Mouse (Mus musculus) embryonic facial prominence, embryonic 15.5 days (tissue): ENCODE data around the gene Dppa2. TPM values are rescaled to one million over a fixed set of nuclear protein-coding genes. Genes with fewer than 3 reads are reported as not detected.
"Not testable (repeated sequence)": the region's sequence is repeated elsewhere in the genome, so short reads cannot be mapped to it uniquely, and the experiment has no call there.

Source experiments
- ATAC-seq: fragments of 200-750 bp; cut with Nextera tagmentation; 2 replicates; pipeline ENCODE4 v1.8.0; 2017; ENCODE audit warnings: low read depth, moderate TSS enrichment; ENCODE audit not compliant: insufficient number of reproducible peaks, low FRiP score, low TSS enrichment
- H3K27ac ChIP-seq: fragments of 300-500 bp; sonication (generic); replicated peaks from 2 replicates; pipeline ENCODE4 v1.5.1; 2015; ENCODE audit warnings: mild to moderate bottlenecking, inconsistent platforms
- H3K27me3 ChIP-seq: fragments of 300-500 bp; sonication (generic); 2 replicates; pipeline ENCODE4 v1.6.1; 2015; ENCODE audit warnings: inconsistent platforms
- H3K36me3 ChIP-seq: fragments of 300-500 bp; sonication (generic); 2 replicates; pipeline ENCODE4 v1.6.1; 2015; ENCODE audit warnings: mild to moderate bottlenecking, inconsistent platforms
- H3K4me1 ChIP-seq: fragments of 300-500 bp; sonication (generic); 2 replicates; pipeline ENCODE4 v1.6.1; 2015; ENCODE audit warnings: inconsistent platforms
- H3K4me2 ChIP-seq: fragments of 300-500 bp; sonication (generic); replicated peaks from 2 replicates; pipeline ENCODE4 v1.6.1; 2015; ENCODE audit warnings: mild to moderate bottlenecking, inconsistent platforms
- H3K4me3 ChIP-seq: fragments of 300-500 bp; sonication (generic); replicated peaks from 2 replicates; pipeline ENCODE4 v1.5.1; 2015; ENCODE audit warnings: mild to moderate bottlenecking, inconsistent platforms
- H3K9ac ChIP-seq: fragments of 300-500 bp; sonication (generic); 2 replicates; pipeline ENCODE4 v1.6.1; 2015; ENCODE audit warnings: inconsistent platforms
- H3K9me3 ChIP-seq: fragments of 300-500 bp; sonication (generic); replicated peaks from 2 replicates; pipeline ENCODE4 v1.6.1; 2016; ENCODE audit warnings: inconsistent platforms
- WGBS: fragments of 180-500 bp; shearing (Covaris S2); methylation state at CpG from one replicate; pipeline ENCODE4 v1.1.7; 2015; 5-methylcytosine and 5-hydroxymethylcytosine counted together
- polyA plus RNA-seq: library from polyadenylated mRNA; unstranded; fragments of >200 nt; fragmentation: Nextera tagmentation; extraction: Ambion mirVana; gene quantifications from 2 replicates; pipeline ENCODE4 v1.2.1, GENCODE M21; 2015

Gene Dppa2
- polyA plus RNA-seq, 1 experiment from 2014 or later, result not detected

- H3K27me3 ChIP-seq, result no peaks in the 10 kb centered on the region
- no peak overlapping the region for H3K27ac ChIP-seq
- ATAC-seq, result no peak
- H3K4me2 ChIP-seq, result no peak overlapping the region
- 61% methylated on average over 3 of the region's 3 CpGs for WGBS
- H3K36me3 ChIP-seq, result no peaks in the 10 kb centered on the region
- no peaks in the 10 kb centered on the region for H3K9me3 ChIP-seq
- no peaks in the 10 kb centered on the region for H3K4me1 ChIP-seq
- H3K9ac ChIP-seq, result no peak overlapping the region
- no peak overlapping the region for H3K4me3 ChIP-seq
These were observed 275 bp downstream of the Dppa2 start for GRCm38 (mm10) chr16:48303983-48304382.

GRCm38 (mm10) chr16:48308916-48309315, 5.2 kb downstream of the Dppa2 start:
- H3K36me3 ChIP-seq, H3K9ac ChIP-seq, H3K4me2 ChIP-seq, ATAC-seq, H3K27ac ChIP-seq, H3K4me3 ChIP-seq, H3K4me1 ChIP-seq, H3K27me3 ChIP-seq, H3K9me3 ChIP-seq: not testable (repeated sequence)
- WGBS, result 91% methylated on average over 10 of the region's 10 CpGs

- WGBS, result 78% methylated on average over 12 of the region's 12 CpGs
- H3K4me1 ChIP-seq, result no peaks in the 10 kb centered on the region
- H3K27me3 ChIP-seq, result no peaks in the 10 kb centered on the region
- no peak for ATAC-seq
- no peaks in the 10 kb centered on the region for H3K9me3 ChIP-seq
- H3K27ac ChIP-seq, result no peak overlapping the region
- no peak overlapping the region for H3K4me2 ChIP-seq
- no peaks in the 10 kb centered on the region for H3K36me3 ChIP-seq
- H3K9ac ChIP-seq, result no peak overlapping the region
- H3K4me3 ChIP-seq, result no peak overlapping the region
These were observed 6.4 kb downstream of the Dppa2 start for GRCm38 (mm10) chr16:48309912-48310630.

GRCm38 (mm10) chr16:48315294-48315693, 11.6 kb downstream of the Dppa2 start:
- Histone ChIP-seq H3K4me3 (no peak overlapping the region), H3K4me2 (no peak overlapping the region), H3K9ac (no peak overlapping the region), H3K4me1 (no peaks in the 10 kb centered on the region), H3K36me3 (no peaks in the 10 kb centered on the region), H3K27me3 (no peaks in the 10 kb centered on the region), H3K9me3 (no peaks in the 10 kb centered on the region), H3K27ac (no peak overlapping the region)
- ATAC-seq, result no peak
- WGBS, result 86% methylated on average over 3 of the region's 3 CpGs

- Histone ChIP-seq H3K9ac (no peak overlapping the region), H3K4me3 (no peak overlapping the region), H3K9me3 (no peaks in the 10 kb centered on the region), H3K4me2 (no peak overlapping the region), H3K36me3 (no peaks in the 10 kb centered on the region), H3K27ac (no peak overlapping the region), H3K4me1 (no peaks in the 10 kb centered on the region), H3K27me3 (no peaks in the 10 kb centered on the region)
- 92% methylated on average over 6 of the region's 6 CpGs for WGBS
- no peak for ATAC-seq
These were observed 17.1 kb downstream of the Dppa2 start for GRCm38 (mm10) chr16:48320781-48321180.

- Histone ChIP-seq H3K4me2 (no peak overlapping the region), H3K27me3 (no peaks in the 10 kb centered on the region), H3K36me3 (no peaks in the 10 kb centered on the region), H3K9me3 (no peaks in the 10 kb centered on the region), H3K27ac (no peak overlapping the region), H3K4me1 (no peaks in the 10 kb centered on the region), H3K4me3 (no peak overlapping the region), H3K9ac (no peak overlapping the region)
- WGBS, result 74% methylated on average over 6 of the region's 6 CpGs
- ATAC-seq, result no peak
These were observed 19.4 kb downstream of the Dppa2 start for GRCm38 (mm10) chr16:48323133-48323532.

GRCm38 (mm10) chr16:48323602-48324345, 20.1 kb downstream of the Dppa2 start:
- WGBS, result 79% methylated on average over 8 of the region's 8 CpGs
- H3K4me3 ChIP-seq, result no peak overlapping the region
- H3K9me3 ChIP-seq, result no peaks in the 10 kb centered on the region
- no peak for ATAC-seq
- no peaks in the 10 kb centered on the region for H3K36me3 ChIP-seq
- H3K27ac ChIP-seq, result no peak overlapping the region
- H3K9ac ChIP-seq, result no peak overlapping the region
- H3K27me3 ChIP-seq, result no peaks in the 10 kb centered on the region
- no peaks in the 10 kb centered on the region for H3K4me1 ChIP-seq
- no peak overlapping the region for H3K4me2 ChIP-seq

- Histone ChIP-seq H3K27me3 (no peaks in the 10 kb centered on the region), H3K27ac (no peak overlapping the region), H3K9me3 (no peaks in the 10 kb centered on the region), H3K9ac (no peak overlapping the region), H3K4me1 (no peaks in the 10 kb centered on the region), H3K36me3 (no peaks in the 10 kb centered on the region), H3K4me3 (no peak overlapping the region), H3K4me2 (no peak overlapping the region)
- no peak for ATAC-seq
- WGBS, result 56% methylated on average over 5 of the region's 5 CpGs
These were observed 23.2 kb downstream of the Dppa2 start for GRCm38 (mm10) chr16:48326903-48327302.

GRCm38 (mm10) chr16:48328420-48328819, 24.7 kb downstream of the Dppa2 start:
- H3K4me3 ChIP-seq, result no peak overlapping the region
- 89% methylated on average over 2 of the region's 2 CpGs for WGBS
- no peak for ATAC-seq
- H3K4me1 ChIP-seq, result no peaks in the 10 kb centered on the region
- H3K9ac ChIP-seq, result no peak overlapping the region
- no peak overlapping the region for H3K27ac ChIP-seq
- no peaks in the 10 kb centered on the region for H3K9me3 ChIP-seq
- no peak overlapping the region for H3K4me2 ChIP-seq
- H3K36me3 ChIP-seq, result no peaks in the 10 kb centered on the region
- no peaks in the 10 kb centered on the region for H3K27me3 ChIP-seq

GRCm38 (mm10) chr16:48331822-48332221, 28.1 kb downstream of the Dppa2 start:
- ATAC-seq, result no peak
- 83% methylated on average over 3 of the region's 3 CpGs for whole genome bisulfite sequencing
- Histone ChIP-seq H3K4me1 (no peaks in the 10 kb centered on the region), H3K27me3 (no peaks in the 10 kb centered on the region), H3K27ac (no peak overlapping the region), H3K4me2 (no peak overlapping the region), H3K36me3 (no peaks in the 10 kb centered on the region), H3K4me3 (no peak overlapping the region), H3K9me3 (no peaks in the 10 kb centered on the region), H3K9ac (no peak overlapping the region)

GRCm38 (mm10) chr16:48335326-48335725, 31.6 kb downstream of the Dppa2 start:
- 85% methylated on average over 4 of the region's 4 CpGs for WGBS
- no peak overlapping the region for H3K27ac ChIP-seq

GRCm38 (mm10) chr16:48344193-48344592, 40.5 kb downstream of the Dppa2 start:
- Histone ChIP-seq H3K27ac (no peak overlapping the region), H3K4me1 (no peaks in the 10 kb centered on the region), H3K36me3 (no peaks in the 10 kb centered on the region), H3K27me3 (no peaks in the 10 kb centered on the region), H3K4me3 (no peak overlapping the region), H3K4me2 (no peak overlapping the region), H3K9me3 (no peaks in the 10 kb centered on the region), H3K9ac (no peak overlapping the region)
- WGBS, result 86% methylated on average over 2 of the region's 2 CpGs
- ATAC-seq, result no peak

More at GRCm38 (mm10) chr16:48335326-48335725, 31.6 kb downstream of the Dppa2 start:
- Histone ChIP-seq H3K4me1 (no peaks in the 10 kb centered on the region), H3K9ac (no peak overlapping the region), H3K9me3 (no peaks in the 10 kb centered on the region), H3K4me3 (no peak overlapping the region), H3K36me3 (no peaks in the 10 kb centered on the region), H3K27me3 (no peaks in the 10 kb centered on the region), H3K4me2 (no peak overlapping the region)
- ATAC-seq, result no peak
